In genomic region chr1:158356051-158356461, GRCm38 (mm10) we compare ENCODE assay signal across 9 mouse cellular contexts. TPM values are rescaled to one million over a fixed set of nuclear protein-coding genes. Genes with fewer than 3 reads are reported as not detected.
A peak's percentile ranks its signal among the peaks of the same experiment; 100 is the strongest.
DNase-seq lines count a peak whose midpoint lies in the region; ATAC-seq and TF ChIP-seq lines count a peak whose summit lies in the region.
"Had no signal": no experiment of that assay in that cellular context is flagged by ENCODE, and none has a peak within 500 bp of the region (broad histone marks: within the 10 kb centered on the region; RNA-seq: fewer than 3 reads in every experiment).

Gene Brinp2 (minus strand): TSS chr1:158356326.

- no peaks in the 10 kb centered on the region for H3K27me3 ChIP-seq in forebrain, embryonic 16.5 days (replicated peaks; ENCODE audit: control insufficient read depth, insufficient read depth, low read length)
- H3K27me3 ChIP-seq in liver, adult 2 months (ENCODE audit: control insufficient read depth, insufficient read depth, low read length): peaks cover 5% of the 10 kb centered on the region
- 0 out of 2 replicates have a peak, but pooled peaks cover 10% of the 10 kb centered on the region for H3K27me3 ChIP-seq in neural tube, embryonic 11.5 days (ENCODE audit: control insufficient read depth, insufficient read depth, low read length)

- H3K4me2 ChIP-seq in forebrain, embryonic 16.5 days (ENCODE audit: low read length): peak within 1 kb of the TSS; percentile 60
- H3K4me2 ChIP-seq in neural tube, embryonic 11.5 days (ENCODE audit: low read depth): peak within 1 kb of the TSS; percentile 91

- H3K9me3 ChIP-seq in forebrain, embryonic 16.5 days (ENCODE audit: control insufficient read depth, low read length): no peaks in the 10 kb centered on the region
- H3K9me3 ChIP-seq in neural tube, embryonic 11.5 days (ENCODE audit: control insufficient read depth, low read length): no peaks in the 10 kb centered on the region

- H3K9ac ChIP-seq in forebrain, embryonic 16.5 days (replicated peaks; ENCODE audit: low read depth, low read length): peak within 1 kb of the TSS; percentile 69
- H3K9ac ChIP-seq in liver, adult 2 months (ENCODE audit: low read depth, low read length): peak within 1 kb of the TSS; percentile 24; the same call in 1 of the 2 replicates
- peak within 1 kb of the TSS; percentile 57 for H3K9ac ChIP-seq in neural tube, embryonic 11.5 days (ENCODE audit: low read length)

- peaks cover 22% of the 10 kb centered on the region for H3K4me1 ChIP-seq in forebrain, embryonic 16.5 days (replicated peaks; ENCODE audit: control insufficient read depth, insufficient read depth, low read length)
- peaks cover 9% of the 10 kb centered on the region for H3K4me1 ChIP-seq in liver, adult 2 months (ENCODE audit: control insufficient read depth, insufficient read depth, low read length)
- no peaks in the 10 kb centered on the region for H3K4me1 ChIP-seq in neural tube, embryonic 11.5 days (ENCODE audit: control insufficient read depth, insufficient read depth, low read length)

- peak; percentile 99 for ATAC-seq in forebrain, embryonic 16.5 days
- peak; percentile 100 for ATAC-seq in neural tube, embryonic 11.5 days (ENCODE audit: insufficient read depth, low FRiP score, low TSS enrichment)

- DNase-seq in ES-CJ7 (ENCODE audit: low read depth, low spot score): peak; percentile 93
- peak; percentile 94 for DNase-seq in cerebellum, adult 11-12 months
- peak; percentile 74 to 76 for DNase-seq in heart, postnatal 10 days
- peak; percentile 77 to 87 for DNase-seq in kidney, postnatal 25 days
- peak; percentile 38 for DNase-seq in liver, adult 2 months (ENCODE audit: extremely low read depth, low read depth, low spot score)
- DNase-seq in neural tube, embryonic 11.5 days (ENCODE audit: low spot score): peak; percentile 90
- DNase-seq in urinary bladder, adult 2 months (ENCODE audit: low spot score): peak; percentile 30

- WGBS in forebrain, embryonic 16.5 days: under 1% methylated on average over 30 of the region's 30 CpGs
- under 1% methylated on average over 30 of the region's 30 CpGs for WGBS in liver, adult 2 months
- under 1% methylated on average over 30 of the region's 30 CpGs for WGBS in neural tube, embryonic 11.5 days

- TF ChIP-seq CTCF in liver, adult 2 months (IDR thresholded peaks at IDR 0.05; ENCODE audit: low read depth, low read length): no peak

- TF ChIP-seq POLR2A in liver, adult 2 months (IDR thresholded peaks at IDR 0.05; ENCODE audit: extremely low read depth, insufficient read depth, low read length): no peak

- peak within 1 kb of the TSS; percentile 81 for H3K27ac ChIP-seq in forebrain, embryonic 16.5 days (ENCODE audit: low read length)
- H3K27ac ChIP-seq in liver, adult 2 months (replicated peaks; ENCODE audit: insufficient read depth, low read depth, low read length): no peak within 1 kb of the TSS
- no peak within 1 kb of the TSS for H3K27ac ChIP-seq in neural tube, embryonic 11.5 days (ENCODE audit: low read depth, low read length)

- H3K36me3 ChIP-seq in forebrain, embryonic 16.5 days (ENCODE audit: control insufficient read depth, insufficient read depth): no peaks in the 10 kb centered on the region
- no peaks in the 10 kb centered on the region for H3K36me3 ChIP-seq in liver, adult 2 months (ENCODE audit: control insufficient read depth, insufficient read depth, low read length)
- no peaks in the 10 kb centered on the region for H3K36me3 ChIP-seq in neural tube, embryonic 11.5 days (ENCODE audit: control insufficient read depth, insufficient read depth, low read length)

- H3K4me3 ChIP-seq in forebrain, embryonic 16.5 days (replicated peaks; ENCODE audit: low read length): peak within 1 kb of the TSS; percentile 70
- peak within 1 kb of the TSS; percentile 53 for H3K4me3 ChIP-seq in liver, adult 2 months (ENCODE audit: insufficient read depth, low read depth, low read length)
- H3K4me3 ChIP-seq in neural tube, embryonic 11.5 days (ENCODE audit: low read depth, low read length): peak within 1 kb of the TSS; percentile 56

- intact Hi-C loops in heart, postnatal 10 days (cut with DNase I): no loop called here

- no peaks in the 10 kb centered on the region for H3K79me2 ChIP-seq in liver, adult 2 months (ENCODE audit: control insufficient read depth, insufficient read depth, low read length)

RNA-seq across cellular contexts. Expression of gene Brinp2, which starts in this region (rescaled TPM):
- 46.4 and 46.5 TPM in 2 replicates for polyA plus RNA-seq in forebrain, embryonic 16.5 days (2015; fragmentation: Nextera tagmentation; extraction: Ambion mirVana)
- total RNA-seq in heart, postnatal 10 days (2021): under 1 TPM; 0.17 to 0.26 TPM
- not detected in 2 replicates for total RNA-seq in liver, adult 2 months (2014; rRNA removed)
- polyA plus RNA-seq in liver, adult 2 months (2012; rRNA removed): not detected in 2 replicates
- polyA plus RNA-seq in neural tube, embryonic 11.5 days (2014; fragmentation: Nextera tagmentation; extraction: Ambion mirVana): 3.5 and 3.9 TPM in 2 replicates
- 1.6 and 2.0 TPM in 2 replicates for polyA plus RNA-seq in urinary bladder, adult 2 months (2012; rRNA removed)
- total RNA-seq: MEL had no signal

Comparison
In these comparisons a context has a peak if more than half of its experiments do, and no peak if none do; other contexts are left out.
1. Peak in DNase-seq in heart, postnatal 10 days; RNA of the gene not detected or under 1 TPM.
2. Peak in DNase-seq, H3K4me3 ChIP-seq and H3K9ac ChIP-seq in liver, adult 2 months; RNA of the gene not detected or under 1 TPM.
3. DNase-seq: peak in every context shown above with its lines; median percentile 94 in cerebellum, adult 11-12 months; 93 in ES-CJ7; 90 in neural tube, embryonic 11.5 days; 82 in kidney, postnatal 25 days; 75 in heart, postnatal 10 days; 38 in liver, adult 2 months; 30 in urinary bladder, adult 2 months.